Mouse (Mus musculus): ENCODE results near the gene Masp2. TPM values are rescaled to one million over a fixed set of nuclear protein-coding genes. Genes with fewer than 3 reads are reported as not detected.

Masp2 gene
- total RNA-seq, 4 experiments from 2014 or later: 1.5 to 2.6 (median 1.6) TPM

- DNase-seq: no peak
These were observed 37.1 kb downstream of the Masp2 start for GRCm38 (mm10) chr4:148639455-148639854.

- no peak for DNase-seq
These were observed 38.8 kb downstream of the Masp2 start for GRCm38 (mm10) chr4:148641121-148641520.

GRCm38 (mm10) chr4:148643291-148644156, 41.2 kb downstream of the Masp2 start, which contains the start of gene Gm572:
Gm572 (plus strand) TSS chr4:148643317.
- no peak for DNase-seq

- peak; percentile 34 for DNase-seq
These were observed 41.8 kb downstream of the Masp2 start for GRCm38 (mm10) chr4:148644157-148644511.

DNA sequence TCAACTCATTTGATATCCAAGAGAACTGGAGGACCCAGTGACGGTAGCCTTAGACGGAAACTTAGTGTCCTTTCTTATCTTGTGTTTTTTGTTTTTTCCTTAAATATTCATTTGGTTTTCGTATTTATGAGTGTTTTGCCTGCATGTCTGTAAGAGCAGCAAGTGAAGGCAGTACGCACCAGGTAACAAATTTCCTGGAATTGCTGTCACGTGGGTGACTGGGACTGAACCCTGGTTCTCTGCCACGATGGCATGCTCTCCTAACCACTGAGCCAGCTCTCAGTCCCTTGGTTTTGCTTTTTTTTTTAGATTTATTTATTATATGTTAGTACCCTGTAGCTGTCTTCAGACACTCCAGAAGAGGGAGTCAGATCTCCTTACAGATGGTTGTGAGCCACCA, 42.6 kb downstream of the Masp2 start:
- no peak for DNase-seq

- peak; percentile 47 for DNase-seq
These were observed 44.3 kb downstream of the Masp2 start for GRCm38 (mm10) chr4:148646616-148647015.

- no peak for DNase-seq
These were observed 47.0 kb downstream of the Masp2 start for GRCm38 (mm10) chr4:148649309-148649708.

DNA sequence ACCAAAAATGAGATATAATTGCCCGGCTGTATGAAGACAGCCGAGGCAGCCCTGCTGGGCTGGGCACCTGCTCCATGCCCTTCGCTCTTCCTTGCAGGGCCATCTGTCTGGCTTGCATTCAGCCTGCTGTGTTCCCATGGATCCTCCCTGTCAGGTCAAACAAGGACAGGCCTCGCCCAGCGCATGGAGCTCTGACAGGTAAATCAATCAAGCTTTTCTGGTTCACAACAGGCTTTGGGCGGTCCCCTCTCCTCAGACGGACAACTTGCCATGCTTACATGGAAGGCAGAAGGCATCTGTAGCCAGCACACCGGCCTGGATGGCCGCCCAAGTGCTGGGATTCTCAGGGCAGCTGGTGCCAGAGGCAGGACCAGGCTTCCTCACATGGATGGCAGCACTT, 48.7 kb downstream of the Masp2 start:
- peak; percentile 65 for DNase-seq

GRCm38 (mm10) chr4:148654701-148655398, 52.5 kb downstream of the Masp2 start:
- DNase-seq: peak; percentile 50

- no peak for DNase-seq
These were observed 54.4 kb downstream of the Masp2 start for GRCm38 (mm10) chr4:148656691-148657258.

DNA sequence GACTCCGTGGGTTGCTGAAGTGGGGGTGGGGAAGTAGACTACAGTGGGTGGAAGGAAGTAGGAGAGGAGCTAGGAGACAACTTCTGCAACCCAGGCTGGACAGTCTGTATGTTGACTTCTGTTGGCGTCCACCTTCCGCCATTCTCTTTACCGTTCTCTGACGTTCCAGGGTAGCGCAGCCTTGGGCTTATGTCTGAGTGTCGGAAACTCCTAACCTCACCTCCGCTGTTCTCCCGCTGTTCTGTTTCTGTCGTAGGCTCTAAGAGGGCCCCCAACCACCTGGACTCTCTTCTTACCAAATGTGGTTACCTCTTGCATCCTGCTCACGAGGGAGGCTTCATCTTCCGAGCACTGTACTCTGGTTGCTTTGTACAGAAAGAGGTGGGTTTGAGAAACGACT, 55.4 kb downstream of the Masp2 start:
- DNase-seq: no peak

- no peak for DNase-seq
These were observed 57.8 kb downstream of the Masp2 start for GRCm38 (mm10) chr4:148660174-148660573.

DNA sequence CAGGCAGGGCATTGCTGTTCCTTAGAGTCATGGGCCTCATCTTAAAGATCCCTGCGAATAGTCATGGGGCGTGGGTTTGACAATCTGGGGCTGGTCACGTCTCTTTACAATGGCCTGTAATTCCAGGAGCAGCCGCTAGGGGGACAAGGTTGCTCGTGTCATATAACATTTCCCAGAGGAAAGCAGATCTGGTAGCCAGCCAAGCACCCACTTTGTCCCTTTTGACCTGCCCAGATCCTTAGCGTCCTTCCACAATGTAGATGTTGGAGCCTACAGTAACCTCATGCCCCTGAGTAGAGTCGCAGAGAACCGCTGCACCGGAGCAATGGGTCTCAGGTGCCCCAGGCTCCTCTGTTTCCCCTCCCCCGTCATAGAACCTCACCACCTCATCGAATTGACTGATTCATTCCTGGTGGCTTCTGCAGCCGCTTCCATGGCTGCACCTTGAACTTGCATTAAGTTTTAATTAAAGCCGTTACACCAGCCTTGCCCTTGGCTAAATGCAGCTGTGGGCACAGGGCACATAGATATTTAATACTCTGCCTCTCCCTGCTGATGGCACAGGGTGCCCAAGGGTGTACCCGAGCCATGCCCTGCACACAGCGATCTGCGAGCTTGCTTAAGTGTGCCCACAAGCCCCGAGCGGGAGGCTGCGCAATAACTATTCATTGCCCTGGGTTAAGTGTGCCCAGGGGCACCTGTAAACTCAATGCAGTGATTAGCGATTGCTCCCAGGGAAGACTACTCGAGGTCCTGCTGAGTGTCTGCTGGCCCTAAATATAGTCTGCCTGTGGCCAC, 60.0 kb downstream of the Masp2 start:
- no peak for DNase-seq

DNA sequence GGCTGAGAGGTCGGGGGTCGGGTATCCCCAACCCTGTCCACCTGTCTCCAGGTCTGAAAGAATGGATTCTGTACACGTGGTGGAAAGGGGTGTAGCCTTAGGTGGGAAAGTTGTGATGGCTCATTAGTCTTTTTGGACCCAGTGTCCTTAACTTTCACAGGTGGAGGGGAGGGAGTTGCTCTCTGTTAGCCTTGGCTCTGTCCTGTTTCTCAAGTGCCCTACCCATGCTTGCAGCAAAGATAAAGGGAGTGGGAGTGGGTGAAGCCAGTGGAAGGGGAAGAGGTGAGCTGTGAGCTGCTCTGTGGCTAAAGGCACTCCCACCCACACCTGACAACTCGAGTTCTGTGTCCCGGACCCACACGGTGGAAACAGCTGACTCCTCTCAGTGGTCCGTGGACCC, 61.0 kb downstream of the Masp2 start:
- DNase-seq: no peak

DNA sequence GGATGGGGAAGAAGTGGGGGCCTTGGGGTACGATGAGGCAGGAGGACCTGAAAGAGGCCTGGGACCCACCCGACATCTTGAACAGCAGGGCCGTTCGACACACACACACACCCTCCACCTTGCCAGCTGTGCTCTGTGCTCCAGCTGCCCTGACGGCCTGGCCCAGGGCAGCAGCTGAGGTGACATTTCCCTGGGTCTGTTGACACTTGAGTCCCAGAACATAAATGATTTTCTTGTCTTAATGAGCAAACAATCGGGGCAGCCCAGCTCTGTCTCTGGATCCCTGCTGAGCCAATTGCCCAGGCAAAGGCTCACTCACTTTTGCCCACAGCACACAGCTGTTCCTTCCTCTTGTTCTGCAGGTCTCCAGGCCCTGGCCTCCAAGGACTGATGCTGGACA, 61.7 kb downstream of the Masp2 start:
- no peak for DNase-seq

Other genes starting within 250 kb of the Masp2 start
- 10 to 100 TPM; 17.1 to 20.4 (median 17.8) TPM for gene Ubiad1, start 157.8 kb upstream of the Masp2 start, total RNA-seq (2022)
- gene Mtor, start 153.9 kb upstream of the Masp2 start, total RNA-seq (2022): 10 to 100 TPM; 74.2 to 82.1 (median 79.3) TPM
- gene Angptl7, start 102.1 kb upstream of the Masp2 start, total RNA-seq (2022): 1 to 10 TPM in 3 of 4 experiments, under 1 TPM in 1; 0.87 to 2.9 (median 1.4) TPM
- gene Exosc10, start 44.1 kb upstream of the Masp2 start, total RNA-seq (2022): 10 to 100 TPM; 42.4 to 58.8 (median 51.5) TPM
- 10 to 100 TPM; 67.4 to 91.6 (median 76.2) TPM for gene Srm, start 11.1 kb upstream of the Masp2 start, total RNA-seq (2022)
- 100 to 1,000 TPM; 216 to 285 (median 243) TPM for gene Tardbp, start 24.5 kb downstream of the Masp2 start, total RNA-seq (2022)
- not detected for gene Gm572, start 40.8 kb downstream of the Masp2 start, total RNA-seq (2022)
- gene Casz1, start 201.9 kb downstream of the Masp2 start, total RNA-seq (2022): 10 to 100 TPM in 2 of 4 experiments, 1 to 10 TPM in 2; 5.3 to 14.4 (median 9.8) TPM